Mouse (Mus musculus): Measurements from ENCODE around the gene Fndc1.

DNA sequence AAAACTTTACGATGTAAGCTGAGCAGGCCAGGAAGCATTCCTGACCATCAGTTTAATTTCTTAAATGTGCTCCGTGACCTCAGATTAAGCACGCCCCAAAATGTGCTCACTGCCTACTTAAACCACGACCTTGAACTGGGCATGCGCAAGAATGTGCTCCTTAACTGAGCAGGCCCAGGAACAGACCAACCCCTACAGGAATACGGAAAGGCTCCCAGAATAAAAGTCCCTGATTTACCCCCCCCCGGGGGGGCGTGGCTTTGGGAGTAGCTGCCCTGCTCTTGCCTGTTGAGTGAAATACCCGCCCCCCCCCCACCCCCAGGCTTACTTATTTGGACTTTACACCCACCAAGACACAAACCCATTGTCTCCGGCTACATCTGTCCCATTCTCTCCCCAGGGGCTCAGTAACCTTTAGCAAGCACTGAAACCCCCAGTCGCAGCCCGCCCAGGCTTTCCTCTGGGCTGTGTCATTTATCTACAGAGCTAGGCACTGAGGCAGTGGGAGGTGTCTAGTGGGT, 48.9 kb upstream of the Fndc1 start:
- TF ChIP-seq POLR2A (IDR thresholded peaks at IDR 0.05; ENCODE audit: borderline replicate concordance, control insufficient read depth, low read depth, low read length) (no peak), CTCF (IDR thresholded peaks at IDR 0.05; ENCODE audit: control insufficient read depth, insufficient read depth, low read length) (no peak)
